Comparison of ENCODE assay signal across 10 mouse cellular contexts in the genomic region with DNA sequence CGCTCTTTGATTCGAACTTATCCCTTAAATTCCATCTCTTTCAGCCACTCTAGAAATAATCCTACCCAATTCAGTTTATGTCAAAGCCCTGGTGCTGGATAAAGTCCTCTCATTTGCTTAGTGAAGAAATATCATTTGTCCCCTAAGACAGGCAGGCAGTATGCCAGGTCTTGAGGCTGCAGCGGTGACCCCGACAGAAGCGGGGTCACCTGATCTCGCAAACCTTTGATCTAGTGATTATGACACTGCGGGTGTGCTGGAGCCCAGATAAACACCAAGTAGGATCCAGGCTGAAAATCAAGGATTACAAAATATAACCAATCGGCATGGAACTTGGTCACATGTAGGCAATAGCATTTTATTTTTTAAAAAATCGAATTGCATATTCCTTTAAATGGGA. TPM values are rescaled to one million over a fixed set of nuclear protein-coding genes. Genes with fewer than 3 reads are reported as not detected.
DNase-seq lines count a peak whose midpoint lies in the region; ATAC-seq and TF ChIP-seq lines count a peak whose summit lies in the region.
"Had no signal": no experiment of that assay in that cellular context is flagged by ENCODE, and none has a peak within 500 bp of the region (broad histone marks: within the 10 kb centered on the region; RNA-seq: fewer than 3 reads in every experiment).

No protein-coding gene starts in this region.

- H3K4me1 ChIP-seq in heart, embryonic 10.5 days = peaks cover 15% of the 10 kb centered on the region
- peaks cover 3% of the 10 kb centered on the region; the same call in 1 of the 2 replicates for H3K4me1 ChIP-seq in intestine, embryonic 14.5 days (replicated peaks; ENCODE audit: control insufficient read depth, insufficient read depth, low read length)
- H3K4me1 ChIP-seq in limb, embryonic 14.5 days (ENCODE audit: control insufficient read depth, insufficient read depth, low read length) = peaks cover 13% of the 10 kb centered on the region; the same call in 1 of the 2 replicates
- H3K4me1 ChIP-seq: liver, embryonic 13.5 days had no signal

- peaks cover 13% of the 10 kb centered on the region for H3K27me3 ChIP-seq in heart, embryonic 10.5 days (ENCODE audit: insufficient read depth, poor library complexity, severe bottlenecking)
- no peaks in the 10 kb centered on the region for H3K27me3 ChIP-seq in intestine, embryonic 14.5 days (replicated peaks; ENCODE audit: control insufficient read depth, insufficient read depth, low read length)
- 0 out of 2 replicates have a peak, but pooled peaks cover 3% of the 10 kb centered on the region for H3K27me3 ChIP-seq in limb, embryonic 14.5 days (ENCODE audit: control insufficient read depth, insufficient read depth, low read length)

- no peaks in the 10 kb centered on the region for H3K9me3 ChIP-seq in heart, embryonic 10.5 days
- 0 out of 2 replicates have a peak, but pooled peaks cover 3% of the 10 kb centered on the region for H3K9me3 ChIP-seq in intestine, embryonic 14.5 days (ENCODE audit: control insufficient read depth, low read length)
- no peaks in the 10 kb centered on the region for H3K9me3 ChIP-seq in limb, embryonic 14.5 days (ENCODE audit: control insufficient read depth, low read length)
- H3K9me3 ChIP-seq: liver, embryonic 13.5 days had no signal

- no peak overlapping the region for H3K27ac ChIP-seq in heart, embryonic 10.5 days
- no peak overlapping the region for H3K27ac ChIP-seq in intestine, embryonic 14.5 days (ENCODE audit: low read depth)
- no peak overlapping the region for H3K27ac ChIP-seq in limb, embryonic 14.5 days (replicated peaks; ENCODE audit: low read depth, low read length)
- H3K27ac ChIP-seq: liver, embryonic 13.5 days had no signal

- 16% methylated on average over 9 of the region's 9 CpGs for WGBS in heart, embryonic 10.5 days
- 16% methylated on average over 9 of the region's 9 CpGs for WGBS in intestine, embryonic 14.5 days
- WGBS in limb, embryonic 14.5 days = 16% methylated on average over 9 of the region's 9 CpGs

- intact Hi-C loops in heart, postnatal 10 days (cut with DNase I) = no loop called here

- H3K36me3 ChIP-seq in heart, embryonic 10.5 days = no peaks in the 10 kb centered on the region
- no peaks in the 10 kb centered on the region for H3K36me3 ChIP-seq in intestine, embryonic 14.5 days (ENCODE audit: control insufficient read depth, insufficient read depth, low read length)
- H3K36me3 ChIP-seq in limb, embryonic 14.5 days (ENCODE audit: control insufficient read depth, insufficient read depth, low read length) = no peaks in the 10 kb centered on the region
- H3K36me3 ChIP-seq: liver, embryonic 13.5 days had no signal

- H3K4me2 ChIP-seq in intestine, embryonic 14.5 days (ENCODE audit: low read length) = peak overlapping the region; percentile 48
- H3K4me2 ChIP-seq in limb, embryonic 14.5 days (replicated peaks; ENCODE audit: low read depth, low read length, severe bottlenecking) = peak overlapping the region; percentile 43; the same call in 1 of the 2 replicates

- H3K9ac ChIP-seq in intestine, embryonic 14.5 days (ENCODE audit: low read length) = no peak overlapping the region
- H3K9ac ChIP-seq in limb, embryonic 14.5 days (ENCODE audit: low read depth, low read length, severe bottlenecking) = no peak overlapping the region
- H3K9ac ChIP-seq: liver, embryonic 13.5 days had no signal

- no peak for ATAC-seq in intestine, embryonic 14.5 days (replicated peaks; ENCODE audit: low FRiP score, low TSS enrichment, low read depth)
- ATAC-seq in limb, embryonic 14.5 days (ENCODE audit: low FRiP score, low read depth) = no peak
- ATAC-seq in inflammation-experienced regulatory T-cells, adult 6 months = no peak
- no peak for ATAC-seq in monocyte, adult 5-6 weeks (replicated peaks; ENCODE audit: insufficient number of reproducible peaks, low FRiP score, low TSS enrichment, poor library complexity, severe bottlenecking)

- peak overlapping the region; percentile 44; the same call in 1 of the 2 replicates for H3K4me3 ChIP-seq in heart, embryonic 10.5 days
- no peak overlapping the region for H3K4me3 ChIP-seq in intestine, embryonic 14.5 days (ENCODE audit: low read depth, low read length)
- no peak overlapping the region for H3K4me3 ChIP-seq in limb, embryonic 14.5 days (replicated peaks; ENCODE audit: low read length)

- no peak for TF ChIP-seq POLR2A in limb, embryonic 14.5 days (IDR thresholded peaks at IDR 0.05; ENCODE audit: borderline replicate concordance, extremely low read depth, insufficient read depth, insufficient read length)

- DNase-seq in heart, embryonic 10.5 days (ENCODE audit: low spot score) = no peak
- DNase-seq in heart, postnatal 10 days = no peak
- peak; percentile 26 for DNase-seq in adrenal gland, postnatal 25 days
- DNase-seq in intestine, embryonic 14.5 days (ENCODE audit: low spot score) = no peak
- DNase-seq in limb, embryonic 14.5 days (ENCODE audit: low spot score) = no peak
- DNase-seq in ovary, postnatal 36 days (ENCODE audit: low spot score) = no peak
- DNase-seq: cerebellum, adult 9-11 months; liver, embryonic 13.5 days had no signal

RNA-seq across cellular contexts. Expression of gene Sec63, which starts 46.6 kb away (rescaled TPM):
- 18.6 and 28.4 TPM in 2 replicates for polyA plus RNA-seq in heart, embryonic 10.5 days (2016; fragmentation: Nextera tagmentation; extraction: Ambion mirVana)
- 10 to 100 TPM; 30.1 to 34.3 TPM for total RNA-seq in heart, postnatal 10 days (2021)
- 70.0 and 75.3 TPM in 2 replicates for total RNA-seq in adrenal gland, postnatal 25 days (2021)
- 24.1 and 29.4 TPM in 2 replicates for polyA plus RNA-seq in intestine, embryonic 14.5 days (2014; fragmentation: Nextera tagmentation; extraction: Ambion mirVana)
- 31.5 and 48.9 TPM in 2 replicates for polyA plus RNA-seq in limb, embryonic 14.5 days (2012; rRNA removed)
- 22.6 and 26.9 TPM in 2 replicates for polyA plus RNA-seq in limb, embryonic 14.5 days (2014; fragmentation: Nextera tagmentation; extraction: Ambion mirVana)
- 10 to 100 TPM; 11.8 to 23.6 (median 20.0) TPM for polyA plus RNA-seq in inflammation-experienced regulatory T-cells, adult 6 months (2017; shearing (Covaris generic))
- total RNA-seq in monocyte, adult 5-6 weeks (2017) = 40.7 to 60.1 TPM (median 45.8 TPM) in 3 replicates
